Mouse (Mus musculus) heart, embryonic 11.5 days (tissue): ENCODE measurements around the gene Il15ra. TPM values are rescaled to one million over a fixed set of nuclear protein-coding genes. Genes with fewer than 3 reads are reported as not detected.

Experiments used
- ATAC-seq: fragments of 200-750 bp; cut with Nextera tagmentation; replicated peaks from 2 replicates; pipeline ENCODE4 v1.8.0; 2017; ENCODE audit warnings: moderate library complexity; ENCODE audit not compliant: insufficient number of reproducible peaks, low FRiP score, low TSS enrichment
- H3K27ac ChIP-seq: fragments of 300-500 bp; sonication (generic); 2 replicates; pipeline ENCODE4 v1.5.1; 2014; ENCODE audit warnings: mild to moderate bottlenecking, low read depth, low read length
- H3K27me3 ChIP-seq: fragments of 300-500 bp; sonication (generic); 2 replicates; pipeline ENCODE4 v1.6.1; 2014; ENCODE audit warnings: mild to moderate bottlenecking, low read length, mixed read lengths; ENCODE audit not compliant: control insufficient read depth, insufficient read depth
- H3K36me3 ChIP-seq: fragments of 300-500 bp; sonication (generic); 2 replicates; pipeline ENCODE4 v1.6.1; 2014; ENCODE audit warnings: mild to moderate bottlenecking, low read length, moderate library complexity, mixed read lengths; ENCODE audit not compliant: control insufficient read depth, insufficient read depth
- H3K4me1 ChIP-seq: fragments of 300-500 bp; sonication (generic); 2 replicates; pipeline ENCODE4 v1.6.1; 2014; ENCODE audit warnings: low read length; ENCODE audit not compliant: control insufficient read depth, insufficient read depth
- H3K4me2 ChIP-seq: fragments of 300-500 bp; sonication (generic); 2 replicates; pipeline ENCODE4 v1.6.1; 2014; ENCODE audit warnings: mild to moderate bottlenecking, moderate library complexity
- H3K4me3 ChIP-seq: fragments of 300-500 bp; sonication (generic); 2 replicates; pipeline ENCODE4 v1.5.1; 2014; ENCODE audit warnings: low read depth, low read length
- H3K9ac ChIP-seq: fragments of 300-500 bp; sonication (generic); 2 replicates; pipeline ENCODE4 v1.6.1; 2014; ENCODE audit warnings: mild to moderate bottlenecking, low read depth, low read length, moderate library complexity
- H3K9me3 ChIP-seq: fragments of 300-500 bp; sonication (generic); replicated peaks from 2 replicates; pipeline ENCODE4 v1.6.1; 2016; ENCODE audit warnings: low read length; ENCODE audit not compliant: control insufficient read depth
- WGBS: fragments of 180-500 bp; shearing (Covaris S2); extraction: QIAGEN DNeasy Blood & Tissue Kit; methylation state at CpG from one replicate; pipeline ENCODE4 v1.1.7; 2014; ENCODE audit not compliant: insufficient replicate concordance; 5-methylcytosine and 5-hydroxymethylcytosine counted together
- polyA plus RNA-seq: library from polyadenylated mRNA; unstranded; fragments of >200 nt; fragmentation: Nextera tagmentation; extraction: Ambion mirVana; gene quantifications from 2 replicates; pipeline ENCODE4 v1.2.1, GENCODE M21; 2014

Gene Il15ra
- polyA plus RNA-seq, 1 experiment from 2014 or later = 6.7 TPM

DNA sequence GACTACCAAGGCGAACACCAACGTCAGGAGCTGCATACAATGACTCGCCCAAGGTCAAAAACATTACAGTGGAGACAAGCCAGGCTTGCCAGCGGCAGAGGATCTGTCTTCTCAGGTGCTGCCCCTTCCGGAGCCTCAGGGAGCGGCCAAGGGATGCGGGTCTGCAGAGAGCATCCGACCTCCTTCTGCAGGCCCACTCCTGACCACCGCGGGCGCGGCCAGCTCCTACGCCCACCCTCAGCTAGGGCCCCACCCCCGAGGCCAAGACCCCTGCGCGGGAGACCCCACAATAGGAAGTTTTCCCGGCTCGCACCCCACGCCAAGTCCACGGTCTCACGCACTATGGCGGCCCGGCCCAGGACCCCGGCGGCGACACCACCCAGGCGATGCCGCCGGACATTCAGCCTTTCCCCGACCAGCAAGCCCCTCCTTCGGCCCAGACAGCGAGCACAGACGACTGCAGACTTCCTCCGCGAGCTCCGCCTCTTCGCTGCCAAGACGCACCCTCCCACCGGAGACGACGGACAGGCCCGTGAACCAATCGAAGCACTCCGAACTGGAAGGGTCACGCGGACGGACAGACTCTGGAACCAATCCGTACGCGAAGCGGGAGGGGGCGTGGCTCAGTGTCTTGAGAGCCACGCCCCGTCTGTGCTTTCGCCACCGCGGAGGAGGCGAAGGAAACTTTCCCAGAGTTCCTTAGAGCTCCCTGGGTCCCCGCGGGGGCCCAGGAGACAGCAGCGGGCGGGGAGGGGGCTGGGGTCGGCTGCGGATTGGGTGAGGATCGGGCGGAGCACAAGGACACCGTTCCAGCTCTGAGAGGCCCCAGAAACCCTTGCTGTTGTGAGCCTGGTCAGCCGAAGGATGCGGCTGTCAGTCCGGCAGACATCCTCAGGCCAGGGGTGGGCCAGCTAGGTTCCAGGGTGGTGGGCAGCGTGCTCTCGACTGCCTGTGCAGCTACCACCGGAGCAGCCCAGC, 72.3 kb downstream of the Il15ra start, which contains the start of the genes Fbh1 and Ankrd16:
Fbh1 (minus strand) TSS at position 492 of the 978 bp plus-strand sequence.
Ankrd16 (plus strand) TSS at position 786 of the 978 bp plus-strand sequence.
- no peaks in the 10 kb centered on the region for H3K9me3 ChIP-seq
- H3K36me3 ChIP-seq = peaks cover 11% of the 10 kb centered on the region
- under 1% methylated on average over 73 of the region's 73 CpGs for WGBS
- peak; percentile 96 for ATAC-seq
- H3K4me2 ChIP-seq = peak within 1 kb of the TSS; percentile 94
- H3K9ac ChIP-seq = peak within 1 kb of the TSS; percentile 81
- H3K27me3 ChIP-seq = no peaks in the 10 kb centered on the region
- H3K27ac ChIP-seq = peak within 1 kb of the TSS; percentile 91
- peak within 1 kb of the TSS; percentile 89 for H3K4me3 ChIP-seq
- H3K4me1 ChIP-seq = peaks cover 14% of the 10 kb centered on the region

DNA sequence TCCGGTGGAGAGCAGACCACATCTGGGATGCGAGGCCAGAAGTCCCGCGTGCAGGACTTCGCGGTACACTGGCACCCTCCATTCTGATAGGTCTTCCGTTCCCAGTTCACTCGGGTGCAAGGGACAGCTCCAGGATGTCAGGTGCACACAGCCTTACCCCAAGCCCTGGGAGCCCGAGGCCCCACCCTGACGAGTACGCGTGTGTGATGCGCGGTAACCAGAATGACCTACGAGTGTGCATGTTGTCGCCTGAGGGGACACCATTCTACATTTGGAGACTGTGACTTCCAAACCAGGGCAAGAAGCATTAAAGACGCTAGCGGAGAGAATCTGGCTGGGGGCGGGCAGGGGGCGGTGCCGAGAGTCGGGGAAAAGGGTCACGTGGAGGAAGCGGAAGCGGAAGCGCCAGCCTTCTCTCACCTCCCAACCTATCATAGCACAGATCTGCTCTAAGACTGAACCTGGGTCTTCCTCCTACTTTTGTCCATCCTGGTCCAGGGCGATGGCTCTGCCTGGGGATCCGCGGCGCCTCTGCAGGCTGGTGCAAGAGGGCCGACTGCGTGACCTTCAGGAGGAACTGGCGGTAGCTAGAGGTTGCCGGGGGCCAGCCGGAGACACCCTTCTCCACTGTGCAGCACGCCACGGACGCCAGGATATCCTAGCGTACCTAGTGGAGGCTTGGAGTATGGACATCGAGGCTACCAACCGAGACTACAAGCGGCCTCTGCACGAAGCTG, 73.2 kb downstream of the Il15ra start:
- Histone ChIP-seq H3K9ac (peak overlapping the region; percentile 81), H3K9me3 (no peaks in the 10 kb centered on the region), H3K4me1 (peaks cover 14% of the 10 kb centered on the region), H3K4me2 (peak overlapping the region; percentile 94), H3K27ac (peak overlapping the region; percentile 91), H3K27me3 (no peaks in the 10 kb centered on the region), H3K36me3 (peaks cover 16% of the 10 kb centered on the region), H3K4me3 (peak overlapping the region; percentile 89)
- under 1% methylated on average over 43 of the region's 43 CpGs for WGBS
- peak; percentile 88 for ATAC-seq

Other genes starting within 250 kb of the Il15ra start
- 13.8 and 17.0 TPM in 2 replicates for gene Pfkfb3, start 151.2 kb upstream of the Il15ra start, polyA plus RNA-seq
- 106 and 109 TPM in 2 replicates for gene Rbm17, start 101.1 kb upstream of the Il15ra start, polyA plus RNA-seq
- not detected in 2 replicates for gene Gm17490, start 79.0 kb upstream of the Il15ra start, polyA plus RNA-seq
- not detected in 2 replicates for gene Il2ra, start 62.5 kb upstream of the Il15ra start, polyA plus RNA-seq
- 113 and 124 TPM in 2 replicates for gene Fbh1, start 72.3 kb downstream of the Il15ra start, polyA plus RNA-seq
- gene Ankrd16, start 72.6 kb downstream of the Il15ra start, polyA plus RNA-seq = 19.6 and 25.7 TPM in 2 replicates